ENCODE assay signal across 33 mouse cellular contexts in genomic region chr16:43729506-43730221, GRCm38 (mm10). TPM values are rescaled to one million over a fixed set of nuclear protein-coding genes. Genes with fewer than 3 reads are reported as not detected.
DNase-seq lines count a peak whose midpoint lies in the region; ATAC-seq and TF ChIP-seq lines count a peak whose summit lies in the region.
"Had no signal": no experiment of that assay in that cellular context is flagged by ENCODE, and none has a peak within 500 bp of the region (broad histone marks: within the 10 kb centered on the region; RNA-seq: fewer than 3 reads in every experiment).

No protein-coding gene starts in this region.

- 69% methylated on average over 8 of the region's 8 CpGs for WGBS in heart, embryonic 10.5 days
- 70% methylated on average over 8 of the region's 8 CpGs for WGBS in liver, embryonic 11.5 days
- 54% methylated on average over 8 of the region's 8 CpGs for WGBS in liver, embryonic 12.5 days (ENCODE audit: insufficient replicate concordance)

- H3K27me3 ChIP-seq in heart, embryonic 10.5 days (ENCODE audit: insufficient read depth, poor library complexity, severe bottlenecking): no peaks in the 10 kb centered on the region
- no peaks in the 10 kb centered on the region for H3K27me3 ChIP-seq in liver, embryonic 11.5 days (replicated peaks; ENCODE audit: control insufficient read depth, insufficient read depth, low read length)
- H3K27me3 ChIP-seq in liver, embryonic 12.5 days (replicated peaks): no peaks in the 10 kb centered on the region
- H3K27me3 ChIP-seq in MEL (ENCODE audit: control insufficient read depth in 1 of 2, insufficient read depth in 2 of 2, low read length in 2 of 2): no peaks in the 10 kb centered on the region
- H3K27me3 ChIP-seq: CH12.LX; embryonic facial prominence, embryonic 13.5 days; forebrain, embryonic 13.5 days; heart, embryonic 13.5 days; hindbrain, embryonic 13.5 days; intestine, embryonic 15.5 days had no signal

- no peak for TF ChIP-seq CTCF in MEL (IDR thresholded peaks at IDR 0.05 in 2 of 3, conservative IDR thresholded peaks at IDR 0.05 in 1 of 3; ENCODE audit: control insufficient read depth in 1 of 3, insufficient read depth in 1 of 3, low read depth in 2 of 3, low read length in 3 of 3, poor library complexity in 1 of 3, severe bottlenecking in 1 of 3)

- TF ChIP-seq RAD21 in MEL (IDR thresholded peaks at IDR 0.05; ENCODE audit: low read depth, low read length): no peak

- no peaks in the 10 kb centered on the region for H3K36me3 ChIP-seq in heart, embryonic 10.5 days
- H3K36me3 ChIP-seq in liver, embryonic 11.5 days (ENCODE audit: control insufficient read depth, insufficient read depth, low read length): no peaks in the 10 kb centered on the region
- H3K36me3 ChIP-seq in liver, embryonic 12.5 days: no peaks in the 10 kb centered on the region
- H3K36me3 ChIP-seq in MEL (ENCODE audit: control insufficient read depth in 1 of 2, insufficient read depth in 2 of 2, low read length in 2 of 2): peaks cover 0 to 30% of the 10 kb centered on the region in 2 experiments; a peak in 2 of 4 replicates
- H3K36me3 ChIP-seq: embryonic facial prominence, embryonic 10.5 days; embryonic facial prominence, embryonic 13.5 days; forebrain, embryonic 10.5 days; G1E; heart, embryonic 13.5 days; hindbrain, embryonic 10.5 days; hindbrain, embryonic 13.5 days; intestine, embryonic 15.5 days had no signal

- H3K9ac ChIP-seq in liver, embryonic 11.5 days (ENCODE audit: low read depth, low read length): no peak overlapping the region
- H3K9ac ChIP-seq in liver, embryonic 12.5 days: no peak overlapping the region
- H3K9ac ChIP-seq in MEL (ENCODE audit: control insufficient read depth, low read depth, low read length, poor library complexity, severe bottlenecking): peak overlapping the region; percentile 55
- H3K9ac ChIP-seq: embryonic facial prominence, embryonic 13.5 days; forebrain, embryonic 13.5 days; heart, embryonic 13.5 days; hindbrain, embryonic 13.5 days; intestine, embryonic 15.5 days had no signal

- no peak for TF ChIP-seq POLR2A in MEL (IDR thresholded peaks at IDR 0.05; ENCODE audit: control insufficient read depth in 1 of 2, insufficient read depth in 1 of 2, low read depth in 1 of 2, low read length in 2 of 2, poor library complexity in 1 of 2)

- no peaks in the 10 kb centered on the region for H3K9me3 ChIP-seq in heart, embryonic 10.5 days
- no peaks in the 10 kb centered on the region for H3K9me3 ChIP-seq in liver, embryonic 11.5 days (ENCODE audit: control insufficient read depth, low read length)
- no peaks in the 10 kb centered on the region for H3K9me3 ChIP-seq in liver, embryonic 12.5 days (replicated peaks)
- H3K9me3 ChIP-seq in MEL (replicated peaks; ENCODE audit: insufficient read depth, low read length): no peaks in the 10 kb centered on the region
- H3K9me3 ChIP-seq: embryonic facial prominence, embryonic 10.5 days; embryonic facial prominence, embryonic 13.5 days; forebrain, embryonic 10.5 days; forebrain, embryonic 13.5 days; heart, embryonic 13.5 days; hindbrain, embryonic 10.5 days; hindbrain, embryonic 13.5 days; intestine, embryonic 15.5 days had no signal

- peak; percentile 53 for ATAC-seq in liver, embryonic 11.5 days (replicated peaks; ENCODE audit: low FRiP score)
- ATAC-seq in liver, embryonic 12.5 days: no peak
- ATAC-seq: activated CD4-positive, CD25-positive, alpha-beta regulatory T cell, adult 4 months; forebrain, embryonic 13.5 days; forebrain, embryonic 16.5 days; hindbrain, embryonic 16.5 days; intestine, embryonic 15.5 days had no signal

- peaks cover 11% of the 10 kb centered on the region for H3K4me1 ChIP-seq in heart, embryonic 10.5 days
- H3K4me1 ChIP-seq in liver, embryonic 11.5 days (replicated peaks; ENCODE audit: control insufficient read depth, insufficient read depth, low read length): no peaks in the 10 kb centered on the region
- no peaks in the 10 kb centered on the region for H3K4me1 ChIP-seq in liver, embryonic 12.5 days
- H3K4me1 ChIP-seq in MEL (ENCODE audit: control insufficient read depth in 1 of 2, insufficient read depth in 2 of 2, low read length in 2 of 2): peaks cover 2 to 31% of the 10 kb centered on the region in 2 experiments; a peak in 3 of 4 replicates
- H3K4me1 ChIP-seq: embryonic facial prominence, embryonic 10.5 days; embryonic facial prominence, embryonic 13.5 days; forebrain, embryonic 10.5 days; hindbrain, embryonic 10.5 days; hindbrain, embryonic 13.5 days; intestine, embryonic 15.5 days had no signal

- peak overlapping the region; percentile 42; the same call in 1 of the 2 replicates for H3K27ac ChIP-seq in heart, embryonic 10.5 days
- no peak overlapping the region for H3K27ac ChIP-seq in liver, embryonic 11.5 days (ENCODE audit: low read depth, low read length)
- no peak overlapping the region for H3K27ac ChIP-seq in liver, embryonic 12.5 days
- H3K27ac ChIP-seq in MEL (ENCODE audit: control insufficient read depth, low read depth, low read length): peak overlapping the region; percentile 98
- H3K27ac ChIP-seq: embryonic facial prominence, embryonic 10.5 days; embryonic facial prominence, embryonic 13.5 days; forebrain, embryonic 10.5 days; forebrain, embryonic 13.5 days; heart, embryonic 13.5 days; hindbrain, embryonic 10.5 days; hindbrain, embryonic 13.5 days; intestine, embryonic 15.5 days had no signal

- intact Hi-C loops in heart, postnatal 14 days (cut with DNase I): no loop called here

- no peak overlapping the region for H3K4me2 ChIP-seq in liver, embryonic 11.5 days
- H3K4me2 ChIP-seq in liver, embryonic 12.5 days: no peak overlapping the region
- H3K4me2 ChIP-seq: embryonic facial prominence, embryonic 13.5 days; forebrain, embryonic 13.5 days; heart, embryonic 13.5 days; hindbrain, embryonic 13.5 days; intestine, embryonic 15.5 days had no signal

- peak; percentile 72 to 86 for TF ChIP-seq EP300 in MEL (IDR thresholded peaks at IDR 0.05; ENCODE audit: low read depth in 1 of 2, low read length in 2 of 2)

- H3K79me2 ChIP-seq in MEL (ENCODE audit: control insufficient read depth, insufficient read depth, low read length, poor library complexity): no peaks in the 10 kb centered on the region

- DNase-seq in heart, embryonic 10.5 days (ENCODE audit: low spot score): no peak
- DNase-seq in heart, postnatal 14 days: no peak
- no peak for DNase-seq in liver, embryonic 11.5 days (ENCODE audit: low spot score)
- DNase-seq in MEL (ENCODE audit: low read depth, low spot score): no peak
- DNase-seq in testis, postnatal 14 days (ENCODE audit: low spot score): peak; percentile 53
- no peak for DNase-seq in ovary, adult 18-20 months (ENCODE audit: low spot score)
- DNase-seq: adrenal gland, adult 8-10 months; adrenal gland, postnatal 25 days; cerebellum, adult 11-12 months; cerebellum, adult 8-10 months; cerebellum, postnatal 10 days; cerebellum, postnatal 36 days; embryo, embryonic 11 days; gastrocnemius, postnatal 10 days; gastrocnemius, postnatal 36 days; heart, postnatal 36 days had no signal

- no peak overlapping the region for H3K4me3 ChIP-seq in heart, embryonic 10.5 days
- H3K4me3 ChIP-seq in liver, embryonic 11.5 days (ENCODE audit: low read depth, low read length): no peak overlapping the region
- H3K4me3 ChIP-seq in liver, embryonic 12.5 days: no peak overlapping the region
- H3K4me3 ChIP-seq in MEL (ENCODE audit: control insufficient read depth in 1 of 2, insufficient read depth in 1 of 2, low read depth in 2 of 2, low read length in 2 of 2): peak overlapping the region; percentile 34 to 48
- H3K4me3 ChIP-seq: embryonic facial prominence, embryonic 10.5 days; embryonic facial prominence, embryonic 13.5 days; forebrain, embryonic 10.5 days; forebrain, embryonic 13.5 days; heart, embryonic 13.5 days; hindbrain, embryonic 10.5 days; hindbrain, embryonic 13.5 days; intestine, embryonic 15.5 days had no signal

TF ChIP-seq in MEL, 35 proteins besides CTCF, POLR2A, EP300 and RAD21:
- TF ChIP-seq ETS1 (IDR thresholded peaks at IDR 0.05; ENCODE audit: low read depth, low read length) (peak; percentile 61; the same call in 1 of the 2 replicates), TCF12 (IDR thresholded peaks at IDR 0.05; ENCODE audit: low read depth, low read length) (peak; percentile 76), POLR2AphosphoS2 (IDR thresholded peaks at IDR 0.05; ENCODE audit: low read length) (no peak), NRF1 (IDR thresholded peaks at IDR 0.05; ENCODE audit: insufficient read depth, low read depth, low read length, poor library complexity, severe bottlenecking) (no peak), JUND (IDR thresholded peaks at IDR 0.05; ENCODE audit: low read depth, low read length) (no peak), POLR2AphosphoS5 (IDR thresholded peaks at IDR 0.05; ENCODE audit: borderline replicate concordance, low read depth, low read length) (no peak), HCFC1 (IDR thresholded peaks at IDR 0.05; ENCODE audit: low read depth, low read length) (no peak), CHD2 (IDR thresholded peaks at IDR 0.05; ENCODE audit: low read length) (no peak), NELFE (IDR thresholded peaks at IDR 0.05; ENCODE audit: low read depth, low read length) (no peak), ZMIZ1 (IDR thresholded peaks at IDR 0.05; ENCODE audit: low read depth, low read length) (no peak), GABPA (IDR thresholded peaks at IDR 0.05; ENCODE audit: low read depth, low read length) (no peak), ZNF384 (IDR thresholded peaks at IDR 0.05; ENCODE audit: low read depth, low read length) (peak; percentile 91), RCOR1 (IDR thresholded peaks at IDR 0.05; ENCODE audit: low read depth, low read length) (peak; percentile 64; the same call in 1 of the 2 replicates), GATA1 (IDR thresholded peaks at IDR 0.05; ENCODE audit: low read depth, low read length) (peak; percentile 90), CHD1 (IDR thresholded peaks at IDR 0.05; ENCODE audit: low read depth, low read length) (no peak), TAL1 (IDR thresholded peaks at IDR 0.05; ENCODE audit: low read length) (peak; percentile 78), MAZ (IDR thresholded peaks at IDR 0.05; ENCODE audit: low read depth, low read length) (no peak), ZKSCAN1 (IDR thresholded peaks at IDR 0.05; ENCODE audit: low read depth, low read length) (no peak)

RNA-seq across cellular contexts. Expression of gene Drd3, which starts 24.2 kb away (rescaled TPM):
- not detected in 2 replicates for polyA plus RNA-seq in heart, embryonic 10.5 days (2016; fragmentation: Nextera tagmentation; extraction: Ambion mirVana)
- total RNA-seq in heart, postnatal 14 days (2021): not detected
- polyA plus RNA-seq in liver, embryonic 11.5 days (2014; fragmentation: Nextera tagmentation; extraction: Ambion mirVana): not detected in 2 replicates
- polyA plus RNA-seq in liver, embryonic 12.5 days (2016; fragmentation: Nextera tagmentation; extraction: Ambion mirVana): not detected in 2 replicates
- total RNA-seq in MEL (2012; rRNA removed): not detected in 2 replicates
- not detected for polyA plus RNA-seq in MEL (2012; ENCODE audit: insufficient read depth in 1 of 2, insufficient read length in 2 of 2, low read depth in 1 of 2, low replicate concordance in 2 of 2, missing spikeins in 1 of 2)
- total RNA-seq: adrenal gland, adult 8-10 months; adrenal gland, postnatal 25 days; CH12.LX; G1E; gastrocnemius, adult 18-20 months; gastrocnemius, postnatal 10 days; gastrocnemius, postnatal 36 days; granulocyte monocyte progenitor cell, adult 5-6 weeks; heart, postnatal 36 days had no signal
- polyA plus RNA-seq: activated CD4-positive, CD25-positive, alpha-beta regulatory T cell, adult 4 months; embryonic facial prominence, embryonic 10.5 days; embryonic facial prominence, embryonic 13.5 days; forebrain, embryonic 10.5 days; forebrain, embryonic 16.5 days; G1E; heart, embryonic 13.5 days; heart, embryonic 16.5 days; hindbrain, embryonic 10.5 days; hindbrain, embryonic 13.5 days; hindbrain, embryonic 16.5 days; intestine, embryonic 15.5 days had no signal

Comparison
In these comparisons a context has a peak if more than half of its experiments do, and no peak if none do; other contexts are left out.
1. H3K27ac ChIP-seq: peak in heart, embryonic 10.5 days (single experiment) and MEL (single experiment); none in liver, embryonic 11.5 days (single experiment) and liver, embryonic 12.5 days (single experiment).
2. H3K4me3 ChIP-seq: peak in MEL (2 of 2); none in heart, embryonic 10.5 days (single experiment), liver, embryonic 11.5 days (single experiment) and liver, embryonic 12.5 days (single experiment).